Mouse (Mus musculus): ENCODE results near the gene Pja2.
"Not testable (repeated sequence)": the region's sequence is repeated elsewhere in the genome, so short reads cannot be mapped to it uniquely, and the experiment has no call there.

The Pja2 gene

DNA sequence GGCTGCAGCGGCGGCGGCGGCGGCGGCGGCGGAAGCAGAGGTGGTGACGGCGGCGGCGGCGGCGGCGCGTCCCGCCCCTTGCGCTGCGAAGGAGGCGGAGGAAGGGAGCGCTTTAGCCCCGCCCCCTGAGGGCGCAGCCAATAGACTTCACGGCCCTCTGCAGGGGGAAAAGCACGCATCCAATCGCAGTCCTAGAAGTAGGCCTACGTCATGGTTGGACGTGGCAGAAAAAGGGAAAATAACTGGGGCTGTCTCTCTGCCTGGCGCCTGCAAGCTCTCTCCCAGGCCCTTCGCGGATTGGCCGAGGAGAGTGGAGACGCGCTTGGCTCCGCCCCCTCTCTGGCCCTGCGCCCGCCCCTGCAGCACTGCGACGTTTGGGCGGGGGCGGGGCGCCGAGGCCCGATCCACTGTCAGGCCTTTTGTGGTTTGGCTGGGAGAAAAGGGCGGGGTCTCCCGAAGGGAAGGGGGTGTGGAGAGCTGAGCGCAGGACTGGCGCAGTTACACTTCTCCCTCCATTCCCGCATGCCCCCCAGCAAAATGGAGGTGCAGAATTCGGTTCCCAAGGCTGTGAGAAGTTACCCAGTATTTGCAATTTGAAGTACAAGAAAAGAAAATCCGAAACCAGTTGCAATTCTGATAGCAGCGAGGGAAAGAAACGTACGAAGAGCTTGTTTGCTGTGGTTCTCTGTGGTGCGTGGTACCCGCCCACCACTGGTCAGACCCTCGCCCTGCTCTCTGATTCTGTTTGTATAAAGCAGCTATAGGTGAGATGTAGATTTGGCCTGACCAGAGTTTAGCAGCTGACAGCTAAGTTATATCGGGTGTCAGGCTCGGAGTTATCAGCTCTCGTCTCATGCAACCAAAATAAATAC lies at the start of gene Pja2:
Pja2 (minus strand) TSS at position 19 of the 872 bp plus-strand sequence.
- peak; percentile 98 for DNase-seq (ENCODE audit: low spot score)

DNA sequence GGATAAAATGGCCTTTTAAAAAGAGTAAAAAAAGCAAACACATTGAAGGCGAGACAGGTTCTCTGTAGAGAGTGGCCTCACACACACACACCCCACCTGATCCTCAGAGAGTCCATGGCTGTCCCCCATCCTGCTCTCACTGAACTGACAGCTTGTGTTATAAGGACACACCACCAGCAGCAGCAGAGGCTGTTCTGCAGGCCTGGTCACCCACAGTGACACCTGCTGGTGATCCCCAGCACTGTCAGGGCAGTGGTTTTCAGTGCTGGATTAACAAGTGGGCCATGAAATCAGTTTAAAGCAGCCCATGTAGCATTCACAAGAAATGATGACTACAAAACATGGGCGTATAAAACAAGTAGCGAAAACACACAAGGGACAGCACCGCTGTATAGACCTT lies 43.6 kb upstream of the Pja2 start:
- DNase-seq (ENCODE audit: low spot score), result peak; percentile 67

DNA sequence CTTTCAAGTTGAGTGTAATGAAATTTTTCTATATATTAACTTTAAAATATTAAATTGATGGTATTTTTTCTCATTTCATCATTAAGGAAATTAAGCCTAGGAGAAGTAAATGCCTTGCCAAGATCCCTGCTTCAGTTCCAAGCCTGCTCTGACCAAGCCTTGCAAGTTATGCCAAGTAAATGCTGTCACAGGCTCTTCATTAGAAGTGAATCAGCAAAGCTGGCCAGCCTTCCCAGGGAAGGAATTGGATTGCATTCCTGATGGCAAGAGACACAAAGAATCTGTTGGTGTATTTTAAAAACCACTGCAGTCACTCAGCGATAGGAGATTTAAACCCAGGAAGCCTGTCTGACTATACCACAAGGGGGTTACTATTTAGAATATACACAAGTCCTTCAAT lies 32.0 kb upstream of the Pja2 start:
- no peak for DNase-seq (ENCODE audit: low spot score)

DNA sequence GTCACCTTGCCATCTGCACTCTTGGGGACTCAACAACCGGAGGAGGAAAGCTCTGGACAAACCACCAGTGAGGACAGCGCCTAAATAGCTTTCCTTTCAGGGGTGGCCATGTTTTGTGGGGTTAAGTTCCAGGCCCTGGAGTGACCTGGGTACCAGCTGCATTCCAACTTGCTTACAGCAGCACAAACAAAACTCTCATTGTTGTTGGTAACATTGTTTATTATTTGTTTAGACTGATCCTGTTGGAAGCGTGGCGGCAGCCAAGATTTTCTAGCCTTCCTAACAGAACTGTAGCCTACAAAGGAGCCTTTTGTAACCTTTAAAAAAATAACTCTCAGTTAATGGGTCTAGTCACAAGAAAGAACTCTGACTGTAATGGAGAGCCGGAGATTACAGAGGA lies 30.9 kb upstream of the Pja2 start:
- no peak for DNase-seq (ENCODE audit: low spot score)

DNA sequence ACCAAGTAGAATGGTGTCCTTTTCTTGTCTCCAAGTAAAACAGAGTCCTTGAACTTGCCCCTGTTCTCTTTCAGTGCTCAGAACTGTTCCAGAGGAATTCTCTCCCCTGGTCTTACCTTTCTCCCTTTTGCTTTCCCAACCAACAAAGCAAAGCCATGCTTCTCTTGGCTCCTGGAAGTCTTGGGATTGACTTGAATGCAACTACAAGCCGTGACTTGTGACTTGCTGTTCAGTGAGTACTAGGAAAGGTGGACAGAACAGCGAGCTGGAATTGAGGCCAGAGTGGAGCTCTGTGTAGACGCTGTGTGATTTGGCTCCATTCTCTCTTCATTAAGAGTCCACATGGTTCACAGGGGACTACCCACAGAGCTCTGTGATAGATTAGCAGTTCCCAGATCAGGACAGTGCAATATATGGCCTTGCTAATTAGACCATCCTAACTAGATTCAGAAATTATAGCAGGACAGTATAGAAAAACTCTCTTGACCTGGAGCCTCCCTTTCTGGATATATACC lies 30.3 kb upstream of the Pja2 start:
- no peak for DNase-seq (ENCODE audit: low spot score)

DNA sequence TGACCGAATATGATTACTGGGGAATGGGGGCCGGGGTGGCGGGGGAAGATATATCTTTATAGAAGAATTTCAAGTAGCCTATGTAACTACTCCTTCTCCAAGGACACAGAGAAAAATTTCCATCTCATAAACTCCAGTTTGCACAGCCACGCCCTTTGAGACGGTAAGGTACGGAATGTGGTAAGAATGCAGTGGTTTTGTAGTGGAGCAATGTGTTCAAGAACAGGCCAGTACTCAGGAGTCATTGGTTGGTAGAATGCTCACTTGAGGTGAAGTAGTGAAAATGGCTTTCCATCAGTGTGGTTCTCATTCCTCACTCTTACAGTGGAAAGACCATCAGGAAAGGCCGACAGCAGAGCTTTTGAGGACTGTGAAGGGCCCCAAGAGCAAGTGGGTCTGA lies 22.2 kb upstream of the Pja2 start:
- DNase-seq (ENCODE audit: low spot score), result no peak

DNA sequence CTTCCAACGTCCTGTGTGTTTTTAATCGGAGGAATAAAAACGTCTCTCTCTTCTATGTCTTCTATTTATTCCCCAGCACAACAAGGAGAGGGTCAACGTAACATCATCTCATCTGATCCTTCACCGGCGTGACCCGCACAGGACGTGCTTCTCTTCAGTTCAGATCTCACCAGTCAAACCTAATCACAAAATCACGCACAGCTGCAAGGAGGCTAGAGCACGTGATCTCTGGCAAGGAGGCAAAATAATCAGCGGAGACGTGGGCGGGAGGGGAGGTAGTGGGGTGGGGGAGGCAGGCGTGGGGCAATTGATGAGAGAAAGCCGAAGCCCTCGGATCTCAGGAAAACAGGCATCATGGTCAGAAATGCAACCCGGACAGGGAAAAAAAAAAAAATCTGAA lies 14.4 kb upstream of the Pja2 start:
- no peak for DNase-seq (ENCODE audit: low spot score)

DNA sequence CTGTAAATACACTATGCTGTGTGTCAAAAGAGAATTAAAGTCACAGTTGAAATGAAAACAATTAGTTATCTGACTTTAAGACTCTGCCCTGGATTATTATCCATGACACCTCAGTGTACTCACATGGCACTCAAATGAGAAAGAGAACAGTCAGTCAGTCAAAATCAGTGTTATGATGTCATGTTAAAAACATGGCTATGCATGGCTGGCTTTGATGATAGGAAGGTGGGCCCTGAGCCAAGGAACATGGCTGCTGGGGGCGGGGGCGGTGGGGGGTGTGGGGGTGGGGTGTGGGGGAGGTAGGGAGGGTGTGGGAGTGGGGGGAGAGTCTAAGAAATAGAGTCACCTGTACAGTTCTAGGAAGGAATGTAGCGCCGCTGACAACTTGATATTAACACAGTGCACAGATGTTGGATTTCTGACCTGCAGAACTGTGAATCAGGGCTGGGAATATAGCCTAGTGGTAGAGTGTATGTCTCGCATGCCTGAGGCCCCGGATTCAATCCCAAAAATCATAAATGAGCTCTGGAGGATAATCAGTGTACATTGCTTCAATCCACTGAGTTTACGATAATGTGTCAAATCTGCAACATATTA lies 13.0 kb upstream of the Pja2 start:
- DNase-seq (ENCODE audit: low spot score), result no peak

DNA sequence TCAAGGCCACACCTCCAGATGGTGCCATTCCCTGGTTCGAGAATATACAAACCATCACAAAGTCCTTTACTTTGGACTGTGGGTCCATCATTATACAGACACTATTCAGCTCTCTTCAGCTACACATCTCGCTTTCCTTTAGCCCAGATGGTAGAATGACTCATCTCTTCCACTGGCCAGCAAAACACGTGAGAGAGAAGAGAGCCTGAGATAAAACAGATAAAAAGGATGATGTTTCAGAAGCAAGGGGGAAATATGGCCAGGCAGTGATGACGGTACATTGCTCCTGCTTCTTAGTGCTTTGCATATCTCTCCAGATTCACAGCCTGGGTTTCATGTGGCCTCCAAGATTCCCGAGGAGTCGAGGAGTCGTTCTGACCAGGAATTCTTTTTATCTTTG lies 10.0 kb upstream of the Pja2 start:
- no peak for DNase-seq (ENCODE audit: low spot score)

DNA sequence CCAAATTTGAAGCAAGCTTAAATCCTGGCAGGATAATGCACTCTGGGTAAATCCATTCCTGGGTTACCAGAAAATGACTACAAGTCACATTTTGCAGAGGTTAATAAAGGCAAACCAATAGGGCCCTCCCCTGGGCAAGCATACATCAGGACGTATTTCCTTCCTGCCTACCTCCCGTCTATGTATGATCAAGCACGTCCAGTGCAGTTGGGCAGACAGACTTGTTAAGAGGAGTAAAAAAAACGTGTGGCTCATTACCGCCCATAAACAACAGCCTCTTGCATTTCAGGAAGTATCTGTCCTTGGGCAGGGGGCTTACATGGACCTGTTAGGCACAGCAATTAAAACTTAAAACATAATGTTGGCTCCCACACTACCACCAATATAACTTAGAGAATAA lies 8.0 kb upstream of the Pja2 start:
- no peak for DNase-seq (ENCODE audit: low spot score)

DNA sequence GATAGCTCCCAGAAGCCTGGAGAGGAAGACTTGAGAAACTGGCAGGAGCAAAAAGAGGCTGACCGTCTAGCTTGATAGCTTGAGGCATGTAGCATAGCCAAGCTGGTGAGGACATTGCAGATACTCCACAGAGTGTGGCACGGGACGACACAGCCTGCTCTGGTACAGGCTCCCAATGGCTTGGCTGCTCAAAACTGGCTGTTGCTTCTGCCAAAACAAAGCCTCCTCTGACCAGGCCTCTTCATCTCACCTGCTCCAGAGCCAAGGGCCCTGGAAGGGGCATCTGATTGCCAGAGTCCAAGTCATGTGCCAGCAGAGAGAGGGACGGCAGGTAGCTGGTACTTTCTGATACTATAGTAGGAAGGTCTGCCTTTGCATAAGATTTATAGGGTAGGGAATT lies 5.5 kb upstream of the Pja2 start:
- no peak for DNase-seq (ENCODE audit: low spot score)

DNA sequence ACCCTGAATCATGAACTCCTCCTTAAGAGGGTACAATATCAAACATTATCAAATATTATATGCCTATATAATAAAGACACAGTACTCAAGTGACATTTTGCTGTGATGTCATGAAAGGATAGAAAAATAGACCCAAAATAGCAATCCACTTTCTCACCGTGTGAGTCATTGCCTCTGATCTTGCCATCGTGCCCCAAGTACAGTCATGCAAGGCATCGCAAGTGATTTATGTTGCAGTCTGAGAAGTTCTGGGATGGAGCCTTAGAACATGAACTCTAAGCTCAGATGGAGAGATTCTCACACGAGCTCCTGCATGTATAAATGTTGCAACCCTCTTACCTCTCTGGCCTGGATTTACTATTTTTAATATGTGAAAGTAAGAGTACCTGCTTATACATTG lies 2.2 kb upstream of the Pja2 start:
- DNase-seq (ENCODE audit: low spot score), result no peak

DNA sequence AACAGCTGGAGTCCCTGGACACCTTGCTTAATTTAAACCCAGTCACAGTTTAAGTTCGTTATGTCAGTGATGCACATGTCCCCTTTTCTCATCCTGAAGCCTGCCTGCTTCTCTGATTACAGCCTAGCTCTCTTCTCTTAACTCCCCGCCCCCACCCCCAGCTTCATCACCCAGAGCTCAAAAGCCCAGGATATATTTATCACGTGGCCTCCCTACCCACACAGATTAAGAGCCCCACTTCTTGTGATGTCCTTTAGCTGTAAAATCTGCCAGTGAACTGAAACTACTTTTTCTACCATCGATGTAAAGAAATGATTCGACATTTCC lies 1.0 kb upstream of the Pja2 start:
- DNase-seq (ENCODE audit: low spot score), result no peak

DNA sequence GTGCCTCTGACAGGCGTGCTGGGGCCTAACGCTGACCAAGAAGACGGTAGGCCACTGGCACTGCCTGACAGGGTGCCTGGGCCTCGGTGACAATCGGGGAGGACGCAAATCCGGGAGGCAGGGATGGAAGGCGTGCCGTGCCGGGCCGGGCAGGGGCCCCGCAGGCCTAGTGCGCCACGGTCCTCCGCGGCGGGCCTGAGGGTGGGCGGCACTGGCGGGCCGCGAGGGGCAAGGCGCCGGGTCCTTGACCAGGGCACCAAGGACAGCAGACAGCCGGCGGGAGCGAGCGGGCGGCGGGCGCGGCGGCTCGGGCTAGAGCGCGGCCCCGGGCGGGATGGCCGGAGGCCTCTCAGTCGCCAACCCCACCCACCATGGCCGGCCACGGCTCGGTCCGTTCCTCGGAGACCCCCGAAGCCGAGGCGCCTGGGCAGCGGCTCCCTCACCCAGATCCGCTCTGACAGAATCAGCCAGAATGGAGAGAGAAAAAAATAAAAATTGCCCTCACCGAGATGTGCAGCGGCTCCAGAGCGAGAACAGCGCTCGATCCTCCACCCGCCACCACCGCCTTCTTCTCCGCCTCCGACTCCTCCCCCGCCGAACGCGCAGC lies 322 bp downstream of the Pja2 start:
- DNase-seq (ENCODE audit: low spot score), result no peak

DNA sequence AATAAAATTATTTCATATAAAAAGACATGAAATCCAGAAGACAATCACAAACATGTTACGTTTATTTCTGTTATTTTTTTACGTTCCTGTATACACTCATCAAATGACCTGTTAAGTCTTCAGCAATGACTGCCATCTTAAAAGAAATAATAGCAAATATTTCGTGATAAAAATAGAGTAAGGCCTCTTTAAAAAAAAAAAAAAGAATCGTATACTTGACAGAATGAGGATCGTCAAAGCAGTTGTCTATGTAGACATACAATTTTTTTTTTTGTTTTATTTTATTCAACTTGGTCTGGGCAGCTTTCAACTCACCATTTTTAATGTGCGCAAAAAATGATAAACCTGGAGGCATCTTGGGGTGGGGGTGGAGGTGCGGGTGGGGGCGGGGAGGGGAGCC lies 831 bp downstream of the Pja2 start:
- no peak for DNase-seq (ENCODE audit: low spot score)

DNA sequence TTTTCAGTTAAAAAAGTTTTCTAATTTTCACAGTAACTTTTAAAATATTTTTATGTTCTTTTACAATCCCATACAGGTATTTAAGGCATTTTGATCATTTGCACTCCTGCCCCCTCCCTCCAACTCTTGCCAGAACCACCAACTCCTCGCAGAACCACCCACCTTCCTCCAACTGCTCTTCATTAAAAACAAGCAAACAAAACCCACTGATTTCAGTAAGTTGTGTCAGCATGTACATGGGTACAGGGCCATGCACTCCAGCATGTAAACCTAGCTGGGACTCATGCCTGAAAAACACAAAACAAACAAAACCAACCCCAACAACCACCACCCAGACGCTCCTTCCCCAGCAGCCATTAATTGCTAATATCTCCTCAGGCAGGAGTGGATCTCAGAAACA lies 7.2 kb downstream of the Pja2 start:
- DNase-seq (ENCODE audit: low spot score), result no peak

DNA sequence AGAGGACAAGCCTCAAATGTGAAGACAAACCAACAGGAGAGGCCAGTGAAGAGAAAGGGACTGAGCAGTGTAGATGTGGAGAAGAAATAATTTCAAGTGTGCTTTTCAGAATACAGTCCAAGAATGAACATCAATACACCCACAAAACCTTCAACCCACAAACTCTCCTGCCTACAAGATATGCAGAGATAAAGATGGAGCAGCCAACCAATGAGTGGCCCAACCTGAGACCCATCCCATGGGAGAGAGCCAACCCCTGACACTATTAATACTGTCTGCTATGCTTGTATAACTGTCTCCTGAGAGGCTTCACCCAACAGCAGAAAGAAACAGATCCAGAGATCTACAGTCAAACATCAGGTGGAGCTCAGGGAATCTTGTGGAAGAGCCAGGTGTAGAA lies 16.3 kb downstream of the Pja2 start:
- no peak for DNase-seq (ENCODE audit: low spot score)

DNA sequence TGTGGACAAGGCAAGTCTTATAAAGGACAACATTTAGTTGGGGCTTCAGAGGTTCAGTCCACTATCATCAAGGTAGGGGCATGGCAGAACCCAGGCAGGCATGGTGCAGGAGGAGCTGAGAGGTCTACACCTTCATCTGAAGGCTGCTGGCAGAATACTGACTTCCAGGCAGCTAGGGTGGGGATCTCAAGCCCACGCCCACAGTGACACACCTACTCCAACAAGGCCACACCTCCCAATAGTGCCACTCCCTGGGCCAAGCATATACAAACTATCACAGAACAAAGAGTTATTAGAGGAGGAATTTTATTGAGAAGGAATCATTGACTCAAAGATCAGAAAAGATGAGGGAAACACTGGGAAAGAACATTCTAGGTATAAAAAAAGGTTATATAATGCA lies 17.2 kb downstream of the Pja2 start:
- not testable (repeated sequence) for DNase-seq (ENCODE audit: low spot score)

DNA sequence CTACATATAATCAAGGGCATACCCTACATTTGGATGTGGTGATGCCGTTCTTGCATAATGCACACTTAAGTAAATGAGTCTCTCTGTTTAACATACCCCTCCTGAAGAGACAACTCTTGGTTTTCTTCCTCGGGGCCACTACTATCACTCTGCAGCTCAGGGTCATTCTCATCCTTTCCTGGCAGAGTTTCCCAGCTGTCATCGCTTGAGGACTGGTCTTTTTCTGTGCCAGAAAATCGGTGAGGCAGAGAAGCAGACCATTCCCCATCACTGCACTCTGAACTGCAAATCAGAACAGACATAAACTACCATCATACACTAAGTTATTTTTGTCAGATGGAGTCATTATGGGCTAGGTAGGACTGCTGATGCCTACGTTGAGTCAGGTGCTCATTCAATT lies 34.1 kb downstream of the Pja2 start:
- no peak for DNase-seq (ENCODE audit: low spot score)

DNA sequence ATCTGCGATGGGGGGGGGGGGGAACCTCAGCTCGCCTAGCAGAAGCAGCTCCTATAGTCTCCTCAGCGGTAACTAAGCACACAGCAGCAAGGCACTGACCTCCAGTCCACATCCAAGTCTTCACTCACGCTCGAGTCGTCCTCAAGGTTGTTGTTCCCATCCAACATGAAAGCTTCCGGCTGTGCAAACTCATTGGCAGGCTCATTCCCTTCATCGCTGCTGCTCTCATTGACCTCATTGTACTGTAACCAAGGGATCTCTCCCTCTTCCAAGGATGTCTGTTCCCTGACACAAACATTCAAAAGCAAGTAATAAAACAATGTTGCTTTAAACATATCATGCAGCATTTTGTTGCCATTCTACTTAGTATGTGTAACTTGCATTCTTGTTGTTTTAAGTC lies 39.0 kb downstream of the Pja2 start:
- no peak for DNase-seq (ENCODE audit: low spot score)

DNA sequence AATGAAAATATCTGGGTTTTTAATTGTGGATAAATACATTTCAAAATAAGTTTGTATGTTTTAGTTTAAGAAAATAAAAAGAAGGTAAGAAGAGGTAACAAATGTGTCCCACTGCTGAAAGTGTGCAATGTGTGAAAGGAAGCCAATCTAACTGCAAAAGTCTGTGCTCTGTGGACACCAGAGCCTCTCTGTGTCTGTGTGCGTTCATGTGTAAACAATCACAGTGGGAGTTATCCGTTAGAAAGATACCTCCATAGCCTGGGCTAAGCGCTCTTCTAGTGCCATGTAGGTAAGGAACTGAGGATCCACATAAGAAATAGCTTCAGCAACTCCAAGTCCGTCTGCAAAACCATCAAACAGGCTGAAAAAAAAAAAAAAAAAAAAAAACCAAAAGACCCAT lies 42.0 kb downstream of the Pja2 start:
- DNase-seq (ENCODE audit: low spot score), result no peak

DNA sequence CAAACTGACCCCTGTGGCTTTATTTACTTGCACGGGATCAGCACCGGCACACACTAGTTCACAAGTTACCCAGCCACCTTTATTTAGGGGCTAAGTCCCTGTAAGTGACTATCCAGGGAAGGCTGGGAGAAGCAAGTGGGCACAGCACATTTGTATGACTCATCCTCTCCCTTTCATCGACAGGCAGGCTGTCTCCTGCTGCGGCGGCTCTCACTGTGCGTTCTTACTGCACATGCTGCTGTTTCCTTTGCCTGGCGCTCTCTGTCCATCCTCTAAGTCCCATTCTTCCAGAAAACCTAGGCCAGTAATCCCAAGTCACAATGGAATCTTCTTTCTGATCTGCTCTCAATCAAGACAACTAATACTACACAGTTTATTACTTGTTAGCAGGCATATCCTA lies 43.7 kb downstream of the Pja2 start:
- DNase-seq (ENCODE audit: low spot score), result no peak

DNA sequence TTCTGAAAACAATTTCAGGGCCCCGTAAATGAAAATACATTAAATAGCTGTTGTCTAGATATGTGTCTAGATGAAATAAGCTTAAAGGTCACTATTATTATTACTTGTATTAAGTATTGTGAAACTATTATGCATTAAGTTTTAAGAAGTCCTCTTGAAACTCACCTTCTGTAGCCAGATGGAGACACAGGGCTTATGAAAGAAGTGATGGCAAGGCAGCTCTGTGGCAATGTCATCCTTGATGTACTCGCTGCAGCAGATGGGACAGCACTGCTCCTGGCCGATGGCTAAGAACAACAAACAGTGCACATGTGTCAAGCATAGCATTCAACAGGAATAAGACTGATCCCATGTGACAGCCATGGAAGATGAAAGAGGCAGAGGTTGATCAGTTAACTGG lies 44.9 kb downstream of the Pja2 start:
- no peak for DNase-seq (ENCODE audit: low spot score)
